Mouse (Mus musculus) left cerebral cortex, postnatal 25 days (tissue): ENCODE measurements around the gene Prokr2. TPM values are rescaled to one million over a fixed set of nuclear protein-coding genes. Genes with fewer than 3 reads are reported as not detected.
"Not testable (repeated sequence)": the region's sequence is repeated elsewhere in the genome, so short reads cannot be mapped to it uniquely, and the experiment has no call there.

Source experiments
- DNase-seq, 2 experiments: peaks; one replicate each; pipeline ENCODE4 v3.0.0; 2022; ENCODE audit warnings: low spot score in 2 of 2, mixed read lengths in 1 of 2
- intact Hi-C: fragments of 180-260 bp; cut with DNase I; formaldehyde crosslinking; loops from one replicate; pipeline ENCODE4 v1.15.1; 2025
- total RNA-seq, 2 experiments: library from RNA; stranded (reverse); gene quantifications; 2 replicates each; pipeline ENCODE4 v1.2.3; 2021

Prokr2 gene
- total RNA-seq, 2 experiments from 2014 or later, result 1.5 to 4.0 TPM

GRCm38 (mm10) chr2:132292083-132292482 is 93.2 kb downstream of the Prokr2 start:
- peak; percentile 56 to 72 for DNase-seq
- intact Hi-C loops, result no loop called here

GRCm38 (mm10) chr2:132291265-132291664 is 94.0 kb downstream of the Prokr2 start:
- DNase-seq, result no peak
- intact Hi-C loops, result no loop called here

- intact Hi-C loops, result no loop called here
- no peak for DNase-seq
Measured at GRCm38 (mm10) chr2:132290808-132291207, 94.4 kb downstream of the Prokr2 start.

- DNase-seq, intact Hi-C loops: not testable (repeated sequence)
Measured at GRCm38 (mm10) chr2:132289213-132289612, 96.0 kb downstream of the Prokr2 start.

Other genes starting within 250 kb of the Prokr2 start
- gene Slc23a2, start 240.3 kb downstream of the Prokr2 start, total RNA-seq, result 100 to 1,000 TPM; 134 to 144 TPM
- gene Tmem230, start 137.6 kb downstream of the Prokr2 start, total RNA-seq, result 10 to 100 TPM; 32.1 TPM
- gene Pcna, start 132.1 kb downstream of the Prokr2 start, total RNA-seq, result 10 to 100 TPM; 49.1 to 51.8 TPM
- gene Cds2, start 122.3 kb downstream of the Prokr2 start, total RNA-seq, result 100 to 1,000 TPM; 234 to 245 TPM
- gene Gpcpd1, start 202.3 kb upstream of the Prokr2 start, total RNA-seq, result 10 to 100 TPM; 90.1 to 90.7 TPM